Mouse (Mus musculus) hindbrain, embryonic 14.5 days (tissue): ENCODE measurements around the gene Dusp18. TPM values are rescaled to one million over a fixed set of nuclear protein-coding genes. Genes with fewer than 3 reads are reported as not detected.

Source experiments
- ATAC-seq: fragments of 200-750 bp; cut with Nextera tagmentation; 2 replicates; pipeline ENCODE4 v1.8.0; 2017; ENCODE audit warnings: moderate number of reproducible peaks, mild to moderate bottlenecking, moderate TSS enrichment, moderate library complexity; ENCODE audit not compliant: low FRiP score
- DNase-seq: peaks from one replicate; pipeline ENCODE4 v3.0.0-alpha.2; 2015; ENCODE audit warnings: low spot score
- H3K27ac ChIP-seq: fragments of 300-500 bp; sonication (generic); 2 replicates; pipeline ENCODE4 v1.5.1; 2014; ENCODE audit warnings: mild to moderate bottlenecking, moderate library complexity
- H3K27me3 ChIP-seq: fragments of 300-500 bp; sonication (generic); 2 replicates; pipeline ENCODE4 v1.6.1; 2014; ENCODE audit warnings: mild to moderate bottlenecking, low read length, mixed read lengths; ENCODE audit not compliant: control insufficient read depth, insufficient read depth
- H3K36me3 ChIP-seq: fragments of 300-500 bp; sonication (generic); replicated peaks from 2 replicates; pipeline ENCODE4 v1.6.1; 2014; ENCODE audit not compliant: control insufficient read depth, insufficient read depth
- H3K4me1 ChIP-seq: fragments of 300-500 bp; sonication (generic); replicated peaks from 2 replicates; pipeline ENCODE4 v1.6.1; 2014; ENCODE audit warnings: antibody characterized with exemption, low read length, mixed read lengths; ENCODE audit not compliant: control insufficient read depth, insufficient read depth
- H3K4me2 ChIP-seq: fragments of 300-500 bp; sonication (generic); replicated peaks from 2 replicates; pipeline ENCODE4 v1.6.1; 2014; ENCODE audit warnings: mild to moderate bottlenecking, moderate library complexity
- H3K4me3 ChIP-seq: fragments of 300-500 bp; sonication (generic); replicated peaks from 2 replicates; pipeline ENCODE4 v1.5.1; 2014; ENCODE audit warnings: mild to moderate bottlenecking, low read length
- H3K9ac ChIP-seq: fragments of 300-500 bp; sonication (generic); 2 replicates; pipeline ENCODE4 v1.6.1; 2014
- H3K9me3 ChIP-seq: fragments of 300-500 bp; sonication (generic); 2 replicates; pipeline ENCODE4 v1.6.1; 2016; ENCODE audit warnings: low read length; ENCODE audit not compliant: control insufficient read depth
- WGBS: fragments of 180-500 bp; shearing (Covaris S2); extraction: QIAGEN DNeasy Blood & Tissue Kit; methylation state at CpG from one replicate; pipeline ENCODE4 v1.1.7; 2014; 5-methylcytosine and 5-hydroxymethylcytosine counted together
- polyA plus RNA-seq: library from polyadenylated mRNA; unstranded; fragments of >200 nt; fragmentation: Nextera tagmentation; extraction: Ambion mirVana; gene quantifications from 2 replicates; pipeline ENCODE4 v1.2.1, GENCODE M21; 2014

The Dusp18 gene
- polyA plus RNA-seq, 1 experiment from 2014 or later, result 29.2 TPM

- H3K36me3 ChIP-seq, result no peaks in the 10 kb centered on the region
- DNase-seq (peak; percentile 94), ATAC-seq (peak; percentile 64)
- H3K9ac ChIP-seq, result peak within 1 kb of the TSS; percentile 77
- H3K27me3 ChIP-seq, result no peaks in the 10 kb centered on the region
- 1% methylated on average over 28 of the region's 28 CpGs for WGBS
- peak within 1 kb of the TSS; percentile 85 for H3K4me2 ChIP-seq
- peak within 1 kb of the TSS; percentile 43 for H3K27ac ChIP-seq
- no peaks in the 10 kb centered on the region for H3K9me3 ChIP-seq
- H3K4me1 ChIP-seq, result peaks cover 43% of the 10 kb centered on the region
- H3K4me3 ChIP-seq, result peak within 1 kb of the TSS; percentile 62
Observed at GRCm38 (mm10) chr11:3914109-3914840, 19.2 kb downstream of the Dusp18 start, which contains the start of gene Slc35e4. Gene Slc35e4 (minus strand): TSS chr11:3914664.

- Histone ChIP-seq H3K4me3 (no peak overlapping the region), H3K4me1 (0 out of 2 replicates have a peak, but pooled peaks cover 3% of the 10 kb centered on the region), H3K27ac (no peak overlapping the region), H3K9me3 (no peaks in the 10 kb centered on the region), H3K27me3 (no peaks in the 10 kb centered on the region), H3K36me3 (peaks cover 11% of the 10 kb centered on the region; the same call in 1 of the 2 replicates), H3K4me2 (no peak overlapping the region), H3K9ac (no peak overlapping the region)
- WGBS, result 50% methylated on average over 1 of the region's 1 CpGs
- no peak for DNase-seq
- ATAC-seq, result no peak
Observed at GRCm38 (mm10) chr11:3918738-3919137, 23.7 kb downstream of the Dusp18 start.

- H3K27ac ChIP-seq, result no peak overlapping the region
- ATAC-seq (no peak), DNase-seq (no peak)
- H3K9ac ChIP-seq, result no peak overlapping the region
- WGBS, result 90% methylated on average over 7 of the region's 7 CpGs
- H3K4me2 ChIP-seq, result no peak overlapping the region
- H3K9me3 ChIP-seq, result no peaks in the 10 kb centered on the region
- no peak overlapping the region for H3K4me3 ChIP-seq
- no peaks in the 10 kb centered on the region for H3K27me3 ChIP-seq
- peaks cover 17% of the 10 kb centered on the region for H3K36me3 ChIP-seq
- H3K4me1 ChIP-seq, result no peaks in the 10 kb centered on the region
Observed at GRCm38 (mm10) chr11:3920476-3920875, 25.4 kb downstream of the Dusp18 start.

- no peak for ATAC-seq
- Histone ChIP-seq H3K9me3 (no peaks in the 10 kb centered on the region), H3K9ac (no peak overlapping the region), H3K4me1 (no peaks in the 10 kb centered on the region), H3K4me2 (no peak overlapping the region), H3K36me3 (peaks cover 22% of the 10 kb centered on the region), H3K27me3 (no peaks in the 10 kb centered on the region), H3K27ac (no peak overlapping the region), H3K4me3 (no peak overlapping the region)
- DNase-seq, result peak; percentile 71
- 25% methylated on average over 8 of the region's 8 CpGs for WGBS
Observed at GRCm38 (mm10) chr11:3921281-3921850, 26.3 kb downstream of the Dusp18 start.

GRCm38 (mm10) chr11:3922115-3922514 is 27.1 kb downstream of the Dusp18 start:
- ATAC-seq (no peak), DNase-seq (no peak)
- Histone ChIP-seq H3K36me3 (peaks cover 26% of the 10 kb centered on the region), H3K9me3 (no peaks in the 10 kb centered on the region), H3K4me2 (no peak overlapping the region), H3K27me3 (no peaks in the 10 kb centered on the region), H3K4me1 (no peaks in the 10 kb centered on the region), H3K9ac (no peak overlapping the region), H3K27ac (no peak overlapping the region), H3K4me3 (no peak overlapping the region)
- WGBS, result 95% methylated on average over 9 of the region's 9 CpGs

- 92% methylated on average over 6 of the region's 6 CpGs for WGBS
- no peak for ATAC-seq
- H3K9ac ChIP-seq, result no peak overlapping the region
- H3K27ac ChIP-seq, result no peak overlapping the region
- no peak overlapping the region for H3K4me2 ChIP-seq
- no peaks in the 10 kb centered on the region for H3K9me3 ChIP-seq
- DNase-seq, result no peak
- H3K4me1 ChIP-seq, result no peaks in the 10 kb centered on the region
- H3K36me3 ChIP-seq, result peaks cover 27% of the 10 kb centered on the region
- no peak overlapping the region for H3K4me3 ChIP-seq
- H3K27me3 ChIP-seq, result no peaks in the 10 kb centered on the region
Observed at GRCm38 (mm10) chr11:3922731-3923130, 27.7 kb downstream of the Dusp18 start.

- ATAC-seq, result no peak
- no peak overlapping the region for H3K9ac ChIP-seq
- 92% methylated on average over 10 of the region's 10 CpGs for WGBS
- peaks cover 3% of the 10 kb centered on the region; the same call in 1 of the 2 replicates for H3K4me1 ChIP-seq
- peaks cover 27% of the 10 kb centered on the region for H3K36me3 ChIP-seq
- H3K9me3 ChIP-seq, result no peaks in the 10 kb centered on the region
- no peak for DNase-seq
- H3K4me3 ChIP-seq, result no peak overlapping the region
- H3K4me2 ChIP-seq, result no peak overlapping the region
- H3K27me3 ChIP-seq, result no peaks in the 10 kb centered on the region
- no peak overlapping the region for H3K27ac ChIP-seq
Observed at GRCm38 (mm10) chr11:3925916-3926315, 30.9 kb downstream of the Dusp18 start.

- Histone ChIP-seq H3K4me1 (peaks cover 10% of the 10 kb centered on the region; the same call in 1 of the 2 replicates), H3K36me3 (peaks cover 11% of the 10 kb centered on the region; the same call in 1 of the 2 replicates), H3K9ac (no peak overlapping the region), H3K27me3 (no peaks in the 10 kb centered on the region), H3K27ac (no peak overlapping the region), H3K4me2 (no peak overlapping the region), H3K9me3 (no peaks in the 10 kb centered on the region), H3K4me3 (no peak overlapping the region)
- WGBS, result 83% methylated on average over 4 of the region's 4 CpGs
- DNase-seq, result no peak
- no peak for ATAC-seq
Observed at GRCm38 (mm10) chr11:3930019-3930418, 35.0 kb downstream of the Dusp18 start.

GRCm38 (mm10) chr11:3930931-3931330 is 35.9 kb downstream of the Dusp18 start:
- ATAC-seq, result no peak
- Histone ChIP-seq H3K4me3 (peak overlapping the region; percentile 44), H3K9ac (peak overlapping the region; percentile 57), H3K27me3 (no peaks in the 10 kb centered on the region), H3K4me2 (peak overlapping the region; percentile 73), H3K36me3 (0 out of 2 replicates have a peak, but pooled peaks cover 9% of the 10 kb centered on the region), H3K9me3 (no peaks in the 10 kb centered on the region), H3K27ac (no peak overlapping the region), H3K4me1 (peaks cover 10% of the 10 kb centered on the region; the same call in 1 of the 2 replicates)
- DNase-seq, result no peak
- WGBS, result 22% methylated on average over 6 of the region's 6 CpGs
